Mouse (Mus musculus) stomach, postnatal 0 days (tissue): Measurements from ENCODE around the gene Txndc12.

ENCODE experiments used
- CTCF ChIP-seq: IDR thresholded peaks from 2 replicates; pipeline ENCODE4 v1.5.1; 2016; ENCODE audit warnings: antibody characterized with exemption, low read depth, mild to moderate bottlenecking, moderate library complexity
- EP300 ChIP-seq: optimal IDR thresholded peaks from 2 replicates; pipeline ENCODE3; 2016; ENCODE audit warnings: antibody characterized with exemption

DNA sequence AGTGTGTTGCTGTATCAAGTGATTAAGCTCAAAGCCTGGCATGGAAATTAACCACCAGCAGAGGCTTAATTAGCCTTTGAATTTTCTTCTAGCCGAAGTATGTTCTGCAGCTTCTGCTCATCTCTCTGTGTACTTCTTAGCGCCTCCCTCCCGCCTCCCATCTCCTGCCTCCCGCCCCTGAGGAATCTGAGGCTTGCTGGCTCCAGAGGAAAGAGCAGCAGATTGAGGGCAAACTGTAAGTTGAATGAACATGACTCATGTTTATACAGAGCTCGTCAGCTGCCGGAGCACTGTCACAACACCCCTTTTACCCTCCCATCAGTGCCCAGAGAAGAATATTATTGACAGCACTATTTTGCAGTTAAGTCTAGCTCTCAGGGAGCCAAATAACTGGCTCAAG, 71.5 kb downstream of the Txndc12 start:
- TF ChIP-seq CTCF: no peak
- TF ChIP-seq EP300: no peak
